Mouse (Mus musculus) spleen, postnatal 0 days (tissue): ENCODE measurements around the gene Wdsub1. TPM values are rescaled to one million over a fixed set of nuclear protein-coding genes. Genes with fewer than 3 reads are reported as not detected.

ENCODE experiments used
- polyA plus RNA-seq: library from polyadenylated mRNA; unstranded; fragments of >200 nt; fragmentation: Nextera tagmentation; extraction: Ambion mirVana; gene quantifications from 2 replicates; pipeline ENCODE4 v1.2.1, GENCODE M21; 2015

Wdsub1 gene
- polyA plus RNA-seq = 21.6 and 24.2 TPM in 2 replicates

GRCm38 (mm10) chr2:59881831-59882741, at the start of gene Wdsub1:
Gene Wdsub1, minus strand, starts transcription at chr2:59882591.

